Mouse (Mus musculus): ENCODE measurements around the gene Tmem104. TPM values are rescaled to one million over a fixed set of nuclear protein-coding genes. Genes with fewer than 3 reads are reported as not detected.

Tmem104 gene
- polyA plus RNA-seq, 1 experiment, result 24.1 TPM

- Histone ChIP-seq H3K36me3 (ENCODE audit: control insufficient read depth, insufficient read depth, low read length) (no peaks in the 10 kb centered on the region), H3K27ac (ENCODE audit: control insufficient read depth, insufficient read depth, low read length) (peak overlapping the region; percentile 94), H3K27me3 (ENCODE audit: control insufficient read depth, insufficient read depth, low read length) (no peaks in the 10 kb centered on the region), H3K4me3 (ENCODE audit: control insufficient read depth, insufficient read depth, low read length) (no peak overlapping the region; the same call in 1 of the 2 replicates), H3K4me1 (replicated peaks; ENCODE audit: control insufficient read depth, insufficient read depth, low read length) (peaks cover 65% of the 10 kb centered on the region)
- TF ChIP-seq CTCF (IDR thresholded peaks at IDR 0.05; ENCODE audit: borderline replicate concordance, control insufficient read depth, extremely low read depth, insufficient read depth, low read length, poor library complexity) (peak; percentile 89; the same call in 1 of the 2 replicates), POLR2A (IDR thresholded peaks at IDR 0.05; ENCODE audit: control insufficient read depth, extremely low read depth, insufficient read depth, low read length, poor library complexity) (no peak)
- 31% methylated on average over 10 of the region's 10 CpGs for WGBS
- DNase-seq, result peak; percentile 93
Measured at GRCm38 (mm10) chr11:115160883-115161577, 26.3 kb upstream of the Tmem104 start.

GRCm38 (mm10) chr11:115161578-115162204, 25.6 kb upstream of the Tmem104 start:
- peak overlapping the region; percentile 94 for H3K27ac ChIP-seq (ENCODE audit: control insufficient read depth, insufficient read depth, low read length)
- no peak for TF ChIP-seq CTCF (IDR thresholded peaks at IDR 0.05; ENCODE audit: borderline replicate concordance, control insufficient read depth, extremely low read depth, insufficient read depth, low read length, poor library complexity)
- no peak; the same call in 1 of the 2 replicates for TF ChIP-seq POLR2A (IDR thresholded peaks at IDR 0.05; ENCODE audit: control insufficient read depth, extremely low read depth, insufficient read depth, low read length, poor library complexity)
- peaks cover 65% of the 10 kb centered on the region for H3K4me1 ChIP-seq (replicated peaks; ENCODE audit: control insufficient read depth, insufficient read depth, low read length)
- H3K4me3 ChIP-seq (ENCODE audit: control insufficient read depth, insufficient read depth, low read length), result no peak overlapping the region; the same call in 1 of the 2 replicates
- H3K27me3 ChIP-seq (ENCODE audit: control insufficient read depth, insufficient read depth, low read length), result no peaks in the 10 kb centered on the region
- H3K36me3 ChIP-seq (ENCODE audit: control insufficient read depth, insufficient read depth, low read length), result no peaks in the 10 kb centered on the region
- DNase-seq, result peak; percentile 56
- WGBS, result 21% methylated on average over 9 of the region's 9 CpGs

- peaks cover 61% of the 10 kb centered on the region for H3K4me1 ChIP-seq (replicated peaks; ENCODE audit: control insufficient read depth, insufficient read depth, low read length)
- TF ChIP-seq POLR2A (IDR thresholded peaks at IDR 0.05; ENCODE audit: control insufficient read depth, extremely low read depth, insufficient read depth, low read length, poor library complexity), result no peak
- TF ChIP-seq CTCF (IDR thresholded peaks at IDR 0.05; ENCODE audit: borderline replicate concordance, control insufficient read depth, extremely low read depth, insufficient read depth, low read length, poor library complexity), result no peak
- no peaks in the 10 kb centered on the region for H3K27me3 ChIP-seq (ENCODE audit: control insufficient read depth, insufficient read depth, low read length)
- H3K4me3 ChIP-seq (ENCODE audit: control insufficient read depth, insufficient read depth, low read length), result no peak overlapping the region; the same call in 1 of the 2 replicates
- no peak for DNase-seq
- no peaks in the 10 kb centered on the region for H3K36me3 ChIP-seq (ENCODE audit: control insufficient read depth, insufficient read depth, low read length)
- 37% methylated on average over 9 of the region's 9 CpGs for WGBS
- peak overlapping the region; percentile 94 for H3K27ac ChIP-seq (ENCODE audit: control insufficient read depth, insufficient read depth, low read length)
Measured at GRCm38 (mm10) chr11:115162205-115162601, 25.1 kb upstream of the Tmem104 start.

- H3K36me3 ChIP-seq (ENCODE audit: control insufficient read depth, insufficient read depth, low read length), result no peaks in the 10 kb centered on the region; the same call in 1 of the 2 replicates
- H3K27me3 ChIP-seq (ENCODE audit: control insufficient read depth, insufficient read depth, low read length), result no peaks in the 10 kb centered on the region
- peak; percentile 100 for DNase-seq
- TF ChIP-seq POLR2A (IDR thresholded peaks at IDR 0.05; ENCODE audit: control insufficient read depth, extremely low read depth, insufficient read depth, low read length, poor library complexity) (peak; percentile 100), CTCF (IDR thresholded peaks at IDR 0.05; ENCODE audit: borderline replicate concordance, control insufficient read depth, extremely low read depth, insufficient read depth, low read length, poor library complexity) (no peak)
- under 1% methylated on average over 47 of the region's 47 CpGs for WGBS
- peak within 1 kb of the TSS; percentile 81 for H3K4me3 ChIP-seq (ENCODE audit: control insufficient read depth, insufficient read depth, low read length)
- peak within 1 kb of the TSS; percentile 94 for H3K27ac ChIP-seq (ENCODE audit: control insufficient read depth, insufficient read depth, low read length)
- H3K4me1 ChIP-seq (replicated peaks; ENCODE audit: control insufficient read depth, insufficient read depth, low read length), result peaks cover 62% of the 10 kb centered on the region
Measured at GRCm38 (mm10) chr11:115162832-115163480, 24.3 kb upstream of the Tmem104 start, which contains the start of gene Slc9a3r1. Gene Slc9a3r1, plus strand, starts transcription at chr11:115163341.

- under 1% methylated on average over 47 of the region's 47 CpGs for WGBS
- peaks cover 61% of the 10 kb centered on the region for H3K4me1 ChIP-seq (replicated peaks; ENCODE audit: control insufficient read depth, insufficient read depth, low read length)
- no peak for TF ChIP-seq CTCF (IDR thresholded peaks at IDR 0.05; ENCODE audit: borderline replicate concordance, control insufficient read depth, extremely low read depth, insufficient read depth, low read length, poor library complexity)
- TF ChIP-seq POLR2A (IDR thresholded peaks at IDR 0.05; ENCODE audit: control insufficient read depth, extremely low read depth, insufficient read depth, low read length, poor library complexity), result no peak
- DNase-seq, result peak; percentile 75
- H3K4me3 ChIP-seq (ENCODE audit: control insufficient read depth, insufficient read depth, low read length), result peak overlapping the region; percentile 81
- H3K27me3 ChIP-seq (ENCODE audit: control insufficient read depth, insufficient read depth, low read length), result no peaks in the 10 kb centered on the region
- H3K27ac ChIP-seq (ENCODE audit: control insufficient read depth, insufficient read depth, low read length), result peak overlapping the region; percentile 61
- H3K36me3 ChIP-seq (ENCODE audit: control insufficient read depth, insufficient read depth, low read length), result peaks cover 5% of the 10 kb centered on the region
Measured at GRCm38 (mm10) chr11:115163568-115164150, 23.6 kb upstream of the Tmem104 start.

Measured in thymus, adult 2 months (tissue).